ENCODE assay signal across 21 mouse cellular contexts in genomic region chr6:146260674-146261376, GRCm38 (mm10).
DNase-seq lines count a peak whose midpoint lies in the region; ATAC-seq and TF ChIP-seq lines count a peak whose summit lies in the region.
"Had no signal": no experiment of that assay in that cellular context is flagged by ENCODE, and none has a peak within 500 bp of the region (broad histone marks: within the 10 kb centered on the region; RNA-seq: fewer than 3 reads in every experiment).

No protein-coding gene starts in this region.

- H3K4me1 ChIP-seq in liver, adult 2 months (ENCODE audit: control insufficient read depth, insufficient read depth, low read length): peaks cover 8% of the 10 kb centered on the region
- peaks cover 15% of the 10 kb centered on the region for H3K4me1 ChIP-seq in liver, embryonic 12.5 days
- H3K4me1 ChIP-seq in intestine, embryonic 14.5 days (replicated peaks; ENCODE audit: control insufficient read depth, insufficient read depth, low read length): peaks cover 8% of the 10 kb centered on the region; the same call in 1 of the 2 replicates
- H3K4me1 ChIP-seq: midbrain, embryonic 12.5 days had no signal

- peak overlapping the region; percentile 42 for H3K27ac ChIP-seq in liver, adult 2 months (replicated peaks; ENCODE audit: insufficient read depth, low read depth, low read length)
- no peak overlapping the region for H3K27ac ChIP-seq in liver, embryonic 12.5 days
- peak overlapping the region; percentile 35; the same call in 1 of the 2 replicates for H3K27ac ChIP-seq in intestine, embryonic 14.5 days (ENCODE audit: low read depth)
- H3K27ac ChIP-seq: embryonic facial prominence, embryonic 13.5 days; gastrocnemius, adult 2 months; heart, embryonic 13.5 days; hindbrain, postnatal 0 days; limb, embryonic 12.5 days; macrophage; midbrain, embryonic 12.5 days had no signal

- peaks cover 6% of the 10 kb centered on the region; the same call in 1 of the 2 replicates for H3K9me3 ChIP-seq in liver, embryonic 12.5 days (replicated peaks)
- 0 out of 2 replicates have a peak, but pooled peaks cover 3% of the 10 kb centered on the region for H3K9me3 ChIP-seq in intestine, embryonic 14.5 days (ENCODE audit: control insufficient read depth, low read length)
- H3K9me3 ChIP-seq: embryonic facial prominence, embryonic 13.5 days had no signal

- no peaks in the 10 kb centered on the region for H3K79me2 ChIP-seq in liver, adult 2 months (ENCODE audit: control insufficient read depth, insufficient read depth, low read length)

- TF ChIP-seq CTCF in liver, adult 2 months (IDR thresholded peaks at IDR 0.05; ENCODE audit: low read depth, low read length): no peak

- TF ChIP-seq POLR2A in liver, adult 2 months (IDR thresholded peaks at IDR 0.05; ENCODE audit: extremely low read depth, insufficient read depth, low read length): no peak

- 59% methylated on average over 7 of the region's 7 CpGs for WGBS in liver, adult 2 months
- 65% methylated on average over 7 of the region's 7 CpGs for WGBS in liver, embryonic 12.5 days (ENCODE audit: insufficient replicate concordance)
- WGBS in intestine, embryonic 14.5 days: 81% methylated on average over 7 of the region's 7 CpGs

- H3K4me3 ChIP-seq in liver, adult 2 months (ENCODE audit: insufficient read depth, low read depth, low read length): no peak overlapping the region
- H3K4me3 ChIP-seq in liver, embryonic 12.5 days: no peak overlapping the region
- no peak overlapping the region for H3K4me3 ChIP-seq in intestine, embryonic 14.5 days (ENCODE audit: low read depth, low read length)
- H3K4me3 ChIP-seq: embryonic facial prominence, embryonic 13.5 days; gastrocnemius, adult 2 months; heart, embryonic 13.5 days; limb, embryonic 12.5 days; midbrain, embryonic 12.5 days had no signal

- no peak overlapping the region for H3K4me2 ChIP-seq in liver, embryonic 12.5 days
- H3K4me2 ChIP-seq in intestine, embryonic 14.5 days (ENCODE audit: low read length): no peak overlapping the region
- H3K4me2 ChIP-seq: embryonic facial prominence, embryonic 13.5 days; heart, embryonic 13.5 days; limb, embryonic 12.5 days; midbrain, embryonic 12.5 days had no signal

- H3K9ac ChIP-seq in liver, adult 2 months (ENCODE audit: low read depth, low read length): no peak overlapping the region
- H3K9ac ChIP-seq in liver, embryonic 12.5 days: no peak overlapping the region
- no peak overlapping the region for H3K9ac ChIP-seq in intestine, embryonic 14.5 days (ENCODE audit: low read length)
- H3K9ac ChIP-seq: embryonic facial prominence, embryonic 13.5 days; forebrain, postnatal 0 days; heart, embryonic 13.5 days; limb, embryonic 12.5 days; midbrain, embryonic 12.5 days had no signal

- H3K27me3 ChIP-seq in liver, adult 2 months (ENCODE audit: control insufficient read depth, insufficient read depth, low read length): no peaks in the 10 kb centered on the region
- H3K27me3 ChIP-seq in liver, embryonic 12.5 days (replicated peaks): no peaks in the 10 kb centered on the region
- H3K27me3 ChIP-seq in intestine, embryonic 14.5 days (replicated peaks; ENCODE audit: control insufficient read depth, insufficient read depth, low read length): no peaks in the 10 kb centered on the region
- H3K27me3 ChIP-seq: embryonic facial prominence, embryonic 13.5 days; heart, embryonic 13.5 days; limb, embryonic 12.5 days; midbrain, embryonic 12.5 days had no signal

- no peaks in the 10 kb centered on the region for H3K36me3 ChIP-seq in liver, adult 2 months (ENCODE audit: control insufficient read depth, insufficient read depth, low read length)
- no peaks in the 10 kb centered on the region for H3K36me3 ChIP-seq in liver, embryonic 12.5 days
- no peaks in the 10 kb centered on the region for H3K36me3 ChIP-seq in intestine, embryonic 14.5 days (ENCODE audit: control insufficient read depth, insufficient read depth, low read length)
- H3K36me3 ChIP-seq: embryonic facial prominence, embryonic 13.5 days; limb, embryonic 12.5 days; midbrain, embryonic 12.5 days had no signal

- no peak for ATAC-seq in liver, embryonic 12.5 days
- ATAC-seq in intestine, embryonic 14.5 days (replicated peaks; ENCODE audit: low FRiP score, low TSS enrichment, low read depth): peak; percentile 85
- no peak for ATAC-seq in cerebellum, adult (ENCODE audit: insufficient number of reproducible peaks, low FRiP score, low TSS enrichment)
- ATAC-seq: forebrain, postnatal 0 days; hindbrain, postnatal 0 days had no signal

- DNase-seq in liver, adult 2 months (ENCODE audit: extremely low read depth, low read depth, low spot score): peak; percentile 55
- no peak for DNase-seq in intestine, embryonic 14.5 days (ENCODE audit: low spot score)
- peak; percentile 70 to 87 for DNase-seq in kidney, adult 8-10 months
- DNase-seq in kidney, postnatal 36 days: peak; percentile 62 to 81
- no peak for DNase-seq in spleen, postnatal 10 days (ENCODE audit: low spot score in 2 of 2)
- no peak for DNase-seq in right cerebral cortex, adult 2 months (ENCODE audit: low spot score in 2 of 2)
- DNase-seq: adrenal gland, adult 2 months; cerebellum, adult 18-20 months; forebrain, postnatal 0 days; gastrocnemius, adult 2 months; heart, postnatal 4 days; lung, adult 2 months; thymus, postnatal 25 days had no signal

Comparison
In these comparisons a context has a peak if more than half of its experiments do, and no peak if none do; other contexts are left out.
1. DNase-seq: peak in liver, adult 2 months (single experiment), kidney, adult 8-10 months (2 of 2) and kidney, postnatal 36 days (2 of 2); none in intestine, embryonic 14.5 days (single experiment), spleen, postnatal 10 days (0 of 2) and right cerebral cortex, adult 2 months (0 of 2).